Mouse (Mus musculus): ENCODE measurements around the gene Lmf1.

Gene Lmf1

GRCm38 (mm10) chr17:25640956-25641355 lies 62.1 kb downstream of the Lmf1 start:
- in situ Hi-C loops (cut with MboI, MseI), result no loop called here

- in situ Hi-C loops (cut with MboI, MseI), result no loop called here
Measured at GRCm38 (mm10) chr17:25642032-25642431, 63.1 kb downstream of the Lmf1 start.

DNA sequence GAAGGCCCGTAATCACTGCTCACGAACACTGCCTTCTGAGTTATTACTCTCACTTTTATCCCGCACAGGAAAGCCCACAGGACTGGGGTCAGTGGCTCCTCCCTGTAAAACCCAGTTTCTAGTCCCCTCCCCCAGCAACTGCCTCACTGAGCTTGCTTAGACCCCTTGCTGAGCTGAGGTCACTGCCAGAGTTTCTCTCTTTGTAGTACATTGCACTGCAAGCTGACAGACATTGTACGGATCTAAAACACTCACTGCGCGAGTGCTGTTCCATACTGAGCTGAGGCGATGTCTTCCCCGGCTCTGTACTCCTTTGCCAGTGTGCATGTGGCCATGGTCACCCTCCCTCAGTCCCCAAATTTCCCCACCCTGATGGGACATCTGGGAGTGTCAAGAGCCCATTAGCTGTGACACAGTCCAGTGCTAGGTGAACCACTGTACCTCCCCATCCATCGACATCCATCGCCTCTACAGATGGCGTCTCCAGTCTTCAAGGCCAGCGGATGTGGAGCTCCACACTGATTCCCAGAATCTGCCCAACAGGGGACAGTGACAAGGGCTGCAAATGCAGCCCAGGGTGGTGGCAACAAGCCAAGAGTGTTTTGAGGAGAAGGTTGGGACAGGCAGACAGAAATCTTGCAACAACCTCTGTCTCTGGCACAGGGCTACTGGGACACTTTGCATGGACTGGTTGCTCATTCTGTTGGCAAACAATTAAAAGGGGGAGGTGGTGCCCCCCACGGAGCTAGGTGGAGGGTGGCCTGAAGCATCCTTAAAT lies 64.8 kb downstream of the Lmf1 start:
- in situ Hi-C loops (cut with MboI, MseI), result no loop called here

GRCm38 (mm10) chr17:25644761-25645160 lies 65.9 kb downstream of the Lmf1 start:
- in situ Hi-C loops (cut with MboI, MseI), result no loop called here

DNA sequence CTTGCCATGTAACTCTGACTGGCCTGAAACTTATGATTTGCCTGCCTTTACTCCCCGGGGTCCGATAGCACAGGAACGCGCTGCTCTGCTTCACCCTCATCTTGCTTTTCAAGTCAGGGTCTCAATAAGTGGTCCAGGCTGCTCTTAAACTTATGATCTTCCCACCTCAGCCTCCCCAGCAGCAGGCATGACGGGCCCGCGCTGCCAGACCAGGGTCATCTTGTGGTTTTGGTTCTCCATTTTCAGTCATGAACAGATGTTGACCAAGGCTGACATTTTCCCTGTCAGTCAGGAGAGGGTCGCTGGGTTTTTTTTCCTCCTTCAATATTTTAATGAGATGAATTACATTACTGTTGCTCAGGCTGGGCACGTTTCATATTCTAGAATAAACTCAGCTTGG lies 66.8 kb downstream of the Lmf1 start:
- in situ Hi-C loops (cut with MboI, MseI), result no loop called here

DNA sequence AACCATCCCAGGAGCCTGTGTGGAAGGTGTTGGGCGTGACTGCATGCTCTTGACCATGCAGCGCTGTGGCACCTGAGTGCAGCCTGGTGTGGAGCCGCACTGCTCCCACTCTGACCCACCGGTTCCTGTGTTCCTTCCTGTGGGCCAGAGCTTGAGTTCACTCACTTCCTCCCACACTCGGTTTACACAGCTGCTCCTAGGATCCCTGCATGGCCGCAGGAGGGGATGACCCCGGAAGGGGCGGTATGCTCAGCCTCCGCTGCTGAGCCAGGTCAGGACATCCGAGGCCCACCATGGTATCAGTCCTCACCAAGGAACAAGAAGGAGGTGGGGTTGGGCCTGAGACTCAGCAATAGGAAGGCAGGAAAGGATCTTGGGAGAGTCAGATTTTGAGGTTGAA lies 69.0 kb downstream of the Lmf1 start:
- in situ Hi-C loops (cut with MboI, MseI), result no loop called here

GRCm38 (mm10) chr17:25648678-25649216 lies 69.9 kb downstream of the Lmf1 start:
- in situ Hi-C loops (cut with MboI, MseI), result no loop called here

GRCm38 (mm10) chr17:25650726-25651125 lies 71.8 kb downstream of the Lmf1 start:
- in situ Hi-C loops (cut with MboI, MseI), result loop anchor here in 1 of 2 experiments (25.0 kb wide), 1 partner anchor 1762 kb away; no protein-coding TSS in a partner anchor

DNA sequence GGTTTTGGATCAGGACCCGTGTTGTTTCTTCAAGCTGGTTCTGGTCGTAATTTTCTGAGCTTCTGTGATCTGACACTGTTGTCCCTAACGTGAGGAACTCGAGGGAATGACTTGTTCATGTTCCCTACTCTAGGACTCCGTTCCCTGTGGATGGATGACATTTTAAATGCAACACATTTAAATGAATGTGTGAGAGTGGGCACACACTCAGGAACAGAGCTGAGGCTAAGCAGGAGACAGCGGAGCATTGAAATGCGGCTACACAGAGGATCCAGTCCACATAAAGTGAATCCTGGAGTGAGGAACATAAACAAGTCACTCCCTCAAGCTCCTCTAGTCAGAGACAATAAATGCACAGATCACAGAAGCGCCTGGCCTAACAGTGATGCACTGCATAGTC lies 73.4 kb downstream of the Lmf1 start:
- in situ Hi-C loops (cut with MboI, MseI), result loop anchor here in 1 of 2 experiments (25.0 kb wide), 1 partner anchor 1760 kb away; no protein-coding TSS in a partner anchor

GRCm38 (mm10) chr17:25656142-25656825 lies 77.4 kb downstream of the Lmf1 start:
- in situ Hi-C loops (cut with MboI, MseI), result loop anchor here in 1 of 2 experiments (25.0 kb wide), 1 partner anchor 1756 kb away; no protein-coding TSS in a partner anchor

- in situ Hi-C loops (cut with MboI, MseI), result loop anchor here in 1 of 2 experiments (25.0 kb wide), 1 partner anchor 1755 kb away; no protein-coding TSS in a partner anchor
Measured at GRCm38 (mm10) chr17:25656826-25657189, 77.9 kb downstream of the Lmf1 start.

DNA sequence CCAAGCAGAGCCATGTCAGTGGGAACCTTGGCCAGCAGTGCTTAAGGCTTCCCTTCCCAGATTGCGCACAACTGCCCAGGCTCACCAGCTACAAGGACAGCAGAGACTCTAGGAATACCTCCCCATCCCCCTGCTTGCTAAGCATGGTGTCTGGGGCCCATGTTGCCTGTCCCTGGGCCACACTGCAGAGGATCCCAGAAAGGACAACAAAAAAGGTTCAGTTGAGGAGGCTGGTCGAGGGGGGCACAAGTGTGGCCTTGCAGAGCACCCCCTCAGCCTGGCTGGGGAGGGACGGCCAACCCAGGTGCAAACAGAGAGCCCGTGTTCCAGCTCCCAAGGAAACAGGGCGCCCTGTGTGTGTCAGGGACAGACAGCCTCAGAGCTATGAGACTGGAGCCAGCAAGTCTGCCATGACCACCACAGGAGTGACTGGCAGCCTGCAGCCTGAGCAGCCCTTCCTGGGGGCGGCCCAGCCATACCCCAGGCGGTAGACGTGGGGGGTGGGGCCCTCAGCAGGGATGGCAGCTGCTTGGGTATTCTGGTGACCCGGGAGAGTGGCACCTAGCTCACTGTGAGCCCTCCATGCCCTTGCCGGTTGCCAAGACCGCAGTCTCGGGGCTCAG lies 84.4 kb downstream of the Lmf1 start:
- in situ Hi-C loops (cut with MboI, MseI), result loop anchor here in 1 of 2 experiments (25.0 kb wide), 1 partner anchor 1749 kb away; no protein-coding TSS in a partner anchor

- in situ Hi-C loops (cut with MboI, MseI), result loop anchor here in 1 of 2 experiments (25.0 kb wide), 1 partner anchor 1747 kb away; no protein-coding TSS in a partner anchor
Measured at GRCm38 (mm10) chr17:25665485-25665884, 86.6 kb downstream of the Lmf1 start.

GRCm38 (mm10) chr17:25665891-25666290 lies 87.0 kb downstream of the Lmf1 start:
- in situ Hi-C loops (cut with MboI, MseI), result loop anchor here in 1 of 2 experiments (25.0 kb wide), 1 partner anchor 1746 kb away; no protein-coding TSS in a partner anchor

GRCm38 (mm10) chr17:25668481-25669055 lies 89.7 kb downstream of the Lmf1 start:
- in situ Hi-C loops (cut with MboI, MseI), result loop anchor here in 1 of 2 experiments (25.0 kb wide), 1 partner anchor 1744 kb away; no protein-coding TSS in a partner anchor

- in situ Hi-C loops (cut with MboI, MseI), result loop anchor here in 1 of 2 experiments (25.0 kb wide), 1 partner anchor 1739 kb away; no protein-coding TSS in a partner anchor
Measured at GRCm38 (mm10) chr17:25672982-25673381, 94.1 kb downstream of the Lmf1 start.

DNA sequence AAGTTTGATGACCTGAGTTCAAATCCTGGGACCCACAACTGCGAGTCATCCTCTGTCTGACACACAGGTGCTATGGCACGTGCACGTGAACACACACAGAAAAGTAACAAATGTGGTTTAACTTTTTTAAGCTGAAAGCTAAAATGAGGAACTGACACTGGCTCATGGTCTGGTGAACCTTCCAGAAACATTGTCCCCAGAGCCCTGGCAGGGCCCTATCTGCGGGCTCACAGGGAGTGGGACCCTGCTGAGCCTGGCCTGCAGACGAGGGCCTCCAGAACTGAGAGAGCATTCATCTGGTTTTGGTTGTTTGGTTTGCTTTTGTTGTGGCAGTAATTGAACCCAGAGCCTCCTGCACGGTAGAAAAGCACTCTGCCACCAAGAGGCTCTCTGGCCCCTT lies 99.1 kb downstream of the Lmf1 start:
- in situ Hi-C loops (cut with MboI, MseI), result no loop called here

GRCm38 (mm10) chr17:25679818-25680217 lies 100.9 kb downstream of the Lmf1 start:
- in situ Hi-C loops (cut with MboI, MseI), result no loop called here

DNA sequence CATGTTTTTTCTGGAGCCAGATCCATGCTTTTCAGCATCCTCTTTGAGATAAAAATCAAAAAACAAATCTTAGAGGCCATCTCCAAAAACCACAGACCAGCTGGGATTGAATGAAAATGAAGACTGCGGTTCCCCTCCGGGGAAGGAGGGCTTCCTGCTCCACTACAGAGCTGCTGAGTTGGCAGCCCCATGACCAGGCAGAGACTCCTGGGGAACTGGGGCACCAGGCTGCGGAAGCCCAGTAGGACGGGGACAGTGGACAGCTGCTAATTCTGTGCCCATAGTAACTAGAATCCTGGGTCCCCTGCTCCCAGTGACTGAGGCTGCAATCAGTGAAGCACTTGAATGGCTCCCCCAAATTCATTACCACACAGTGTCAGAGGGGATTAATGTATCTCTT lies 102.8 kb downstream of the Lmf1 start:
- in situ Hi-C loops (cut with MboI, MseI), result no loop called here

- in situ Hi-C loops (cut with MboI, MseI), result no loop called here
Measured at GRCm38 (mm10) chr17:25686323-25686722, 107.4 kb downstream of the Lmf1 start.

GRCm38 (mm10) chr17:25688922-25689321 lies 110.0 kb downstream of the Lmf1 start:
- in situ Hi-C loops (cut with MboI, MseI), result no loop called here

Measured in T-helper 17 cell (primary cell).